Mouse (Mus musculus): ENCODE results near the gene Mterf1b.

DNA sequence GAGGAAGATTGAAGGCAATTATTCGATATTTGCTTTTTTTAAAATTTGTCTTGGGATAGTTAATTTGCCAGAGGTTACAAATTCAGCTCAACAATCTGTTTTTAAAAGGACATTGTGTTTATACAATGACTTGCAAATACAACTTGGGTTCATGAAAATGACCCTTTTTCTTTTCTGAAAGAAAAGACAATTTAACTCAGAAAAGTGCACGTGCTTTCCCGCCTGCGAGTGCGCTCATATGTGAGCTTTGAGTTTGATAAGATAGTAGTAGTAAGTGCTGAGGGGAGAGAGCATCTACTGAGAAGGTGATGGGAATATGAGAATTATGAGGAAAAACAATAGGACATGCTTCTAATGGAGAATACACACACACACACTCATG, 1.1 kb downstream of the Mterf1b start:
- TF ChIP-seq CTCF (IDR thresholded peaks at IDR 0.05; ENCODE audit: low read depth) = no peak
- no peak for TF ChIP-seq EP300 (IDR thresholded peaks at IDR 0.05; ENCODE audit: low read depth)
